Mouse (Mus musculus): Measurements from ENCODE around the gene Ern1. TPM values are rescaled to one million over a fixed set of nuclear protein-coding genes. Genes with fewer than 3 reads are reported as not detected.
A peak's percentile ranks its signal among the peaks of the same experiment; 100 is the strongest.

The Ern1 gene
- total RNA-seq, 1 experiment from 2014 or later: 82.3 TPM

DNA sequence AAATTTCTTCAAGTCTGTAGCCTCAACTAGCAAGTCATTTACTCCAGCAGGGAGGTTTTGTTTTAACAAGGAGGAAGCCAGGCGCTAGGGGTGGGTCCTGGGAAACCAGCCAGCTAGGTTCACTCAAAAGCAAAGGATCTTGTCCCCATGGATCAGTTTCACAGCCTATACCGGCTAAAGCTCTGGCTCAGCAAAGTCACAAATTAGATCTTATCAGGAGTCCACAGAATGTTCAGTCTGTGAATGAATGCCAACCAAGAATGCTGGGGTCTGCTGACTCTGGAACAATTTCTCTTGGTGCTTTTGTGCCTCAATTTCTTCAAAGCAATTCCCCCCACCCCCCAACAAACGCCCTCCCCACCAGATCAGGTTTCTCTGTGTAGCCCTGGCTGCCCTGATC lies 98.0 kb downstream of the Ern1 start:
- no peak for DNase-seq

DNA sequence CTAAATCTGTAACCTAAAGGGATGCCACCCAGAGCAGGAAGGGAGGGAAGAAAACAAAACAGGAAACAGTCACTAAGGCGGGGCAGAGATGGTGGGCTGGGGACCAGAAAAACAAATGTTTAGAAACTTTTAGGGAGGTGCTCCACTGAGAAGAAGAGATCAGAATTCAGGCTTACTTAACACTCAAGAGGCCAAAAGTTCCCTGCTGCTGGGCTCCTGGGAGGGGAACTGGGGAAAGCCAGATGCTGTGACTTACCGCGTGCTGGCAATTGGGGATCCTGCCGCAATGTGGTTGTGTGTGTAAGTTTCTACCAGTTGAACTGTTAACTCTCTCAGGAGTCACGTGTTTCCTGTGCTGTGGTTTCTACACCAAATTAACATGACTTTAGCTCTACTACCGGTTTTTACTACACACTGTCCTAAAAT lies 99.8 kb downstream of the Ern1 start, which contains the start of gene Icam2:
TSS of gene Icam2 (minus strand) at position 285 of the 426 bp plus-strand sequence.
- DNase-seq: no peak

DNA sequence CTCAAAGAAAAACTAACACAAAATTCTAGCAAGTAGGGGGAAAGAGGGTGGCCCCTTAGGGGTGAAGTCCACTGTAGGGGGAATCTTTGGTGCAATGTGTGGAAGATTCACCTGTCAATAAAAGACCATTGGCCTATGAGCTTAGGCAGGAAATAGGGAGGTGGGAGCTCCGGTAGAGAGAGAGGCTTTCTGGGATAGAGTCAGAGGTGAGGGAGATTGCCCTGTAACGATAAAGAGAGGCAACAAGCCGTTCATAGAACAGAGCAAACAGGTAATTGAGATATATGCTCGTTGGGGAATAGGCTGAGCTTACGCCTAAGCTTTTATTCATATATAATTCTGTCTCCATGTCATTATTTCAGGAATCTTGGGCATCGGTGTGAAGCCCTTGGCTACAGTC lies 100.6 kb downstream of the Ern1 start:
- DNase-seq: no peak

DNA sequence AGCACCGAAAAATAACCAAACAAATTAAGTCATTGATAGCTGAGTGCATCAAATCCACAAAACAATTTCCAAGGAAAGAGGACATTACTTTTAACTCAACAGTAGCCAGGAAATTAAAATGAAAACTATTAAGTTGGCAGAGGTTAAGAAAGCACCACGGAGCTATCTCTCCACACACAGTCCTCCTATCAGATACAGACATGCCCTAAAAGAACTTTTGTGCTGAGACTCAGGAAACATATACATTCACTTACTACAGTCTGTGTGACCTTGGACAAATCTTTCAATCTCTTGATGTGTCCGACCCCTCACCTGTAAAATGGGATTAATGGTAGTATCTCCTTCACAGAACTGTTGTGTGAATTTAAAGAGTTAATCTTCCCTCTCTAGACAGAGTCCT lies 101.2 kb downstream of the Ern1 start:
- DNase-seq: no peak

DNA sequence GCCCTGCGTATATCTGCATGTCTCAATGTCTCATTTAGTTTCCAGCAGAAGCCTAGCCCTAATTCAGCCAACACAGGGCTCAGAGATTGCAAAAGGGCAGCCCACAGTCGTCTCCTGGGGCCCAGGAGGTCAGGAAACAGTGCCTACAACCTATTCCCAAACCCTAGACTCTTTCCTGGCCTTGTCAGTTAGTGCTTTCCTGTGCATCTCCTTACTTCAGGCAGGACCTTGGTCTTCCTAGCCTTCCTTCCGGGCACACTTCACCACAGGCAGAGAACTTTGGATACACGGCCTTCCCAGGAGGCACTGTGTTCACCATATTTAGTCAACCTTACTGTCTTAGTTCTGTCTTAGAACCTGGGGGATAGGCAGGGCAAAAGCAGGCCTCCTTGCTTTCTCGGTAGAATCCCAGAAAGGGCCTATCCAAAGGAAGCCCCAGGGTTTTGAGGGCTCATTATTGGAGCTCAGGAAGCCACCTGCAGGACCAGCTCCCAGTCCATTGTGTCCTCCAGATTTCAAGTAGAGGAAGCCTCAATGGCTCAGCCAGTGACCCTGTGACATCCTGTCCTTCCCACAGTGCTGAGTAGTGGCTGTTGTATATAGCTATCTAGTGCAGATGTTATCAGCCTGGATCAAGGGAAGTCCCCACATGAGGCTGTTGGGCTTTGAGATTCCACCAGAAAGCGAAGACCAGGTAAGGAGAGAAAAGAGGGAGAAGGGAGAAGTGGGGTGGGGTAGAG lies 104.4 kb downstream of the Ern1 start:
- no peak for DNase-seq

DNA sequence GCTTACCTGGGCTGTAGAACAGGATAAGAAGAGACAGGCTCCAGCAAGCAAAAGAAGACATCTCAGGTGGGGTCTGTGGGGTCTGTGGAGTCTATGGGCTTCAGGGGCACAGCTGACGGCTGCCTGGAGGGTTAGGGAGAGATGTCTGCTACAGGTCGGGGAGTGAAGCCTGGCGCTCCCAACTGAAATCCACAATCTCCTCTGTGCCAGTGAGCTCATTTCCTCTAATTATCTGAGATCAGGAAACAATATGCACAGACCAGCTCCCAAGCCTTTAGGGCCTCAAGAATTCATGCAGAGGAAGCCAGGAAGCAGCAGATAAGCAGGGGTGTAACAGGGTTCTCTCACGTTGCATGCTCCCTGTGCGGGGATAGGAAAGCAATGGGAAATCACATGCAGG lies 105.2 kb downstream of the Ern1 start:
- no peak for DNase-seq

DNA sequence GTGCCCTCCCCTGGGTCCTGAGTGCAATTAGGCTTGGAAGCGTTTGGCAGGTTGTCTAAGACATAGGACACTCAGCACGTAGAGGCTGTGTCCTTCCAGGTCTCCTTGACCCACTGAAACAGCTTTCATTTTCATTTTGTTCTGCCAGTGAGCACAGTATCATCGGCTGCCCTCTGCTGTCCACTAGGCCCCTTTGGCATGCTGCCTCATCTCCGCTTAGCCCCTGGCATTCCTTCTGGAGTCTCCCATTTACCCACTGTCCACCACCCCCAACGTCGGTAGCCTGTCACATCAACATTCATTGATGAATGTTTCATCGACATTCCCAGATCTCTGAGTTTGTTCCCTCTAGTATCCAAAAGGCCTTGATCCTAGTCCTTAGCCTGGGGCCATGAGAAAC lies 105.8 kb downstream of the Ern1 start:
- peak; percentile 75 for DNase-seq

DNA sequence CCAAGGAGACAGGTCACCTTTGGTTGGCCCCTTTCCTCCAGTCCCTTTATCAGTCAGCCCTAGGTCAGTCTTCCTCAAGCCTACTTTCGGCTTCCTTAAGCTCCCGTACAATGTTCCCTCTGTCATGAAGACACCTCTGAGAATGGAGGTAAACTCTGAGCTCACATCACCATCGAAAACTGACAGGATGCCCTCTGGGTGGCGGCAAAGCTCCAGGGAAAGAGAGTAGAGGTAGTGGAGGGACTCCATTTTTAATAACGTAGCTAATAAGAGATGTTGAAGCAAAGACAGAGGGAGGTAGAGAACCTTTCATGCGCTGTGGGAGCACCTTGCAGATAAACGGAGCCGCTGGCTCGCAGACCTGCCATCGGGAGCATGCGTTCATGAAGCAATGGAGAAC lies 106.6 kb downstream of the Ern1 start:
- no peak for DNase-seq

DNA sequence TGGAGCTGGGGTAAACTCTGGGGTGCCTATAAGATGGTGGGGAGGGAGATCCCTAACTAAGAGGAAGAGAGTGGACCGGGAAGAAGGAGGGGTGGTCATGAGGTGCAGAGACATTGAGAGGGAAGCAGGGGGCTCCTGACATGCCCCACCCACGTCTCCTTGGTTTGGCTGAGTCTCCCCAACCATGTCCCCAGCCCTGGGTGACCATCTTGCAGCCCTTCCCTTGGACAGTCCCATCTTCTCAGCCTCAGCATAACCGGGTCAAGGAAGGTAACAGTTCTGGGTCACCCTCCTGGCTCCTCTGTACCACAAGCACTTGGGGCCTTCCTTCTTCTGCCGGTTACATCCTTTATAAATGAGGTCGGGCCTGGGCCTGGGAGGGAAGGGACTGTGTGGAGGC lies 112.7 kb downstream of the Ern1 start:
- no peak for DNase-seq

DNA sequence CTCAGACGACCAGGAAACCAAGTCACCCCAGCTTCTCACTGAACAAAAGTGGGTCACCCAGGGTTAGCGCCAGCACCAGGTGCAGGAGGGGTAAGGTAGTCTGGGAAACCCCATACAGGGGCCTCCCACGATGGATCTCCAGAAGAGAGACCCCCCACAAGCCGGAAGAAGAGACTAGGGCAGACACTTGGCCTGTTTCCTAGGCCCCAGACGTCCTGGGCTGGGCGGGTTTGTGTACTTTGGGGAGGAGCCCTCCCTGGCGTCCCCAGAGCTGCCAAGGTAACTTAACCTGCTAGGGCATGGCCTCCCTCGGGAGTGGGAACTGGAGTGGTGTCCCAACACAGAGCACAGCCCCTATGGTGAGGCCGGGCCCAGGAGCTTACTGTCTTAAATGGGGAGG lies 113.1 kb downstream of the Ern1 start:
- DNase-seq: no peak

DNA sequence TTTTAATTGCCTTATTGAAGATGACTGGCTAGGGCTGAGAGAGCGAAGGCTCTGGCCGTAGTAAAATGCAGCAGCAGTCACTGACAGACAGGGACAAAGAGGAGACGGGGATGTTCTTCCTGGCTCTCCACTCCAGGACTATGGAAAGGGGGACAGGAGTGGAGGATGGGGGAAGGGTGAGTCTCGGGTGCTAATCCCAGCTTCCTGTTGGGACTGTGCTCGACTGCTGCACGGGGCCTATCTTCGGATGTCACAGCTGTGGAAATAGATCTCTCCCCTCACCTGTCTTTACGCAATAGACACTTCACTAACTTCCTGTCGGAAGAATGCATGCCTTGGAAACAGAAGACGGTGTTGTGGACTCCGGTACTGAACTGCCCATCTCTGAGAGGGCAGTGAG lies 113.7 kb downstream of the Ern1 start:
- no peak for DNase-seq

DNA sequence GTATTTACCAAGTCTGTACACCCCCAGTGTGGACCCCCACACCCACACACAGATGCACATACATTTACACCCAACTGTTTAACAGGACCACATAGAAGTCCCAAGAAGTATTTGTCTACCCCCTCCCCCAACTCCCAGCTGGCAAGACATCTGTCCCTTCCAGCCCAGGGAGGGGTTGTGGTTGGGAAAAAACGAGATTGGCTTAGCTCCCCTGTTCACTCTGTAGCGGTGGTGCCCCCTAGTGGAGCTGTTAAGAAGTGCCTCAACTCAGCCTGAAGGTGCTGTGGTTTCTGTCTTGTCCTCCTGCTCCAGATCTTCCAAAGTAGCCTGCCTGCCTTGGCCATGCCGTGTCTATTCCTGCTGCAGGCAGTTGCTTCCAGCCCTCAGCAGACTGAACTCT lies 121.3 kb downstream of the Ern1 start:
- peak; percentile 93 for DNase-seq

DNA sequence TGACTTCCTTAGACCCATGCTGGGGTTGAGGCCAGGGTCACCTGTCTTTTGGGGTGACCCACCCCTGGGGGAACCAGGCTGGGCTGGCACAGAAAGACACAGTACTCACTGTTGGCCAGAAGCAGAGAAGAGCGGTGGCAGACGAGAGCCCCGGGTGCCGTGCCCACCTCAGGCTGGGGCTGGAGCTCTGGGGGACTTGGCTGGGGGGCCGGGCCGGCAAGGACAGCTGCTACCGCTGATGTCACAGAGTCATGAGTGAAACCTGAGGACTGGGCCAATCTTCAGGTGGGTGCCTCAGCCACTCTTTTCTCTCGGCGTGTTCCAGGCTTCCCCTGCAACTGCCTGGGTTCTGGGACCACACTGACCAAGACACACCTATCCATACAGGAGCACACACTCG lies 122.3 kb downstream of the Ern1 start, which contains the start of gene Prr29:
TSS of gene Prr29 (plus strand) at position 107 of the 400 bp plus-strand sequence.
- peak; percentile 0 for DNase-seq

DNA sequence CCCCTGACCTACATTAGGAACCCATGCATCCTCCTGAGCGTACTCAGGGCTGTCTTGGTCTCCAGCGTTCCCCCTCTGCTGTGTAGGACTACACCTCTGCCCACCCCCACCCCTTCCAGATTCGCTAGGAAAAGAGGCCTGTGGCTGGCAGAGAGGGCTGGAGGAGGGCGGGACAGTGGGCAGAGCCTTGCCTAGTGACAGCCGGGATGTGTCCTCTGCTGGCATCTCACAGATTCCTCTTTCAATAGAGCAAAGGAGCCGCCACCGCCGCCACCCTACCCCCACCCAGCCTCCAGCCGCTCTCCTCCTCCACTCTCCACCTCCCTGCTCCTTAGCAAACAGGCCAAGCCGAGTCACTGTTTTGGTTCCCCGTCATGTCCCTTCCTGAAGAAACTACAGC lies 122.9 kb downstream of the Ern1 start:
- peak; percentile 65 for DNase-seq

DNA sequence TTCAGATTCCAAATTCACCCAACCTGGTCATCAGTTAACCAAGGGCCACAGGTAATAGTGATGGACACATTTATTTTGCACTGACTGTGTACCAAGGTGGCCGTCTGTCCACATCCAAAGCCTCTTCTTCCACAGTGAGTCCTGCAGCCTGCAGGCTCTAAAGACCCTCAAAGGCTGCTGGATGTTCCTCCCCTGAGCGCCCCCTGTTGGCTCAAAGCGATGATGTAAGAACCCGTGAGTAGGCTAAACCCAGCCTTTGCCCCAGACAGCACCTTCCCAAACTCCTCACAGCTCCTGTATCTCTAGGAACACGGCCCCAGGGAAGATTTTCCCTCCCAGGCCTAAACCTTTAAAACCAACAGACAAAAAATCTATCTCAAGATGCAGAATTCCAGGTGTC lies 128.3 kb downstream of the Ern1 start:
- DNase-seq: no peak

DNA sequence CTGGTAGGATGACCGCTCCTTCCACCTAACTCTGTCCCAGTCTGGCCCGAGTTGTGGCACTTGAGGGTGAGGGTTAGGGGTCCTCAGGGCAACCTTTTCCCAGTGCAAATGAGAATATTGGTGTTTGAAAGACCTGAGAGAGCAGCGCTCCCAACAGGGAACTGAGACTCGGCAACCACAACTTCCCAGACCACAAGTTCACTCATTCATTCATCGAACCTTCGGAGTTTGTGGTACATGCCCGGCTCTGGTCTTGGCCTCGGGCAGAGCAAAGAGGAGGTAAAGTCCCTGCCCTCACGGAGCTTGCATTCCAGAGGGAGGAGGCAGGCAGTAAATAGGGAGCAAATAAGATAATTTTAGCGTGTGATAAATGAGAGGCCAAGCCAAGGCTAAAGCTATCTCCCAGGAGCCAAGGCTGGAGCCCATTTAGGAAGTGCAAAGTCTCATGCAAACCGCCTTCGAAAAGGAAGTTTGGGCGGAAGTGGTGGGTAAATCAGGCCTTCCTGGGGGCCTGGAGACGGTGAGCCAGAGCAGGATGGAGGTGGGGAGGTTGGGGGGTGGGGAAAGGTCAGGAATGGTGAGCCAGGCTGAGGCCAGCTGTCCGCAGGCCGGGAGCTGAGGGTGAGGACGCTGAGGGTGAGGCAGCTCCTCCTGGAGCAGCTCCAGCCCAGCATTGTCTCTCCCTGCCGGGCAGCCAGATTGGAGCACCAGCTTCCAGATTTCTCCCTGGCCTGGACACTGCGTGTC lies 132.1 kb downstream of the Ern1 start:
- DNase-seq: peak; percentile 62

DNA sequence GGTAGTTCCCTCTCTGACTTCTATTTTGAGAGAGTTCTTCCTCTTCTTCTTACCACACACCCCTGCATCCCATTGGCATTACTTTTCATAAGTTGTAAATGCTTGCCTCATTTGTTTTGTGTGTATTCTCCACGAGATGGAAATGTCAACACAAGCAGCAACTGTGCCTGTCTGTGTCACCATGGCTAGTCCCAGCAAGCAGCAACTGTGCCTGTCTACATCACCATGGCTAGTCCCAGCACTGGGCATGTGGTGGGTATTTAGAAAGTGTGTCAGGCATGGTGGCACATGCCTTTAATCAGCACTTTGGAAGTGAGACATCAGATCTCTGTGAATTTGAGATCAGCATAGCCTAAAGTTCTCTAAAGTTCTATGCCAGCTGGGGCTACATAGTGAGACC lies 133.5 kb downstream of the Ern1 start:
- DNase-seq: no peak

DNA sequence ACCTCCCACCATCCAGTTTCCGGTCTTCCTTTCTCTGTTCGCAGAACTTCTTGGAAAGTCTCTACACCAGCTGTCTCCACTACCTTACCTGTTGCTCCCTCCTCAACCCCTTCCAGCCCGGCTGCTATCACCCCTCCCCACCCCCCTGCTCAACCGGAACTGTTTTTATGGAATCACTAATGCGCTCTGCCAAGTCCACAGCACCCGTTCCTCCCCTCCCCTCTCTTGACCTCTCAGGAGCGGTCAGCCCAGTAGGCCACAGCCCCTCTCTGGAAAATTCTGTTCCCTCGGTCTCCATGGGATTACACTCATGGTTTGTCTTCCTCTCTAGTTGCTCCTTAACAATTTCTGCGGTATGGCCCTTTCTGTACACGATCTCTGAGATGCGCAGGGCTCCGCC lies 134.5 kb downstream of the Ern1 start, which contains the start of gene Scn4a:
TSS of gene Scn4a (minus strand) at position 101 of the 400 bp plus-strand sequence.
- no peak for DNase-seq

DNA sequence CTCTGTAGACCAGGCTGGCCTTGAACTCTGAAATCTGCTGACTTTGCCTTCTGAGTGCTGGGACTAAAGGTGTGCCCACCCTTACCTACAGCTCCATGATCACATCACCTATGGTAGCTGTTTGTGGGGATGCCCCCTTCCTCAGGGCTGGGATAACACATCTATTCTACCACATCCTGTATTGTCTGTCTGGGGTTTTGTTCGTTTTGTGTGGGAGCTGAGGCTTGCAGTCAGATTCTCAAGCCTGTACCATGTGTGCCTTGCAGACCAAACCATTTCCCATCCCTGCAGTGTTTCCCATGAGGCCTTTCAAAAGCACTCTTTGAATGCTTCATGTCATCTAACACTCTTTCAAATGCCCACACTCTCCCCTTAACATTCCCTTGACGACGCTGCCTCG lies 135.7 kb downstream of the Ern1 start:
- DNase-seq: no peak

DNA sequence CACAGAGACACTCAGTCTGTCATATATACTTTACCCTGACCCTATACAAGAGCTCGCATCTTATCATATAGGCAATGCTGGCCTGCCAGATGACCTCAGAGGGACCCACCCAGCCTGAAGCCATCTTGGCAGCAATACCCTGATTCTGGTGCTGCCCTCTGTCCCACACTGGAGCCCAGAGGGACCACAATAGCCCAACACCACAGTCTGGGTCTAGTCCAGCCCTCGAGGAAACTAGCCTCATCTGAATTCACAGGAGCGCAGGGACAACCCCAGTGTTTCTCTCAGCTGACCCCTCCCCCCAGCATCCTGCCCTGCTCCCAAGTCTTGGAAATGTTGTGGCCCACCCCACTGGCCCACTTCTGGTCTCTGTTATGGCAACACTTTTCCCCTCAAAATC lies 136.4 kb downstream of the Ern1 start:
- DNase-seq: no peak

DNA sequence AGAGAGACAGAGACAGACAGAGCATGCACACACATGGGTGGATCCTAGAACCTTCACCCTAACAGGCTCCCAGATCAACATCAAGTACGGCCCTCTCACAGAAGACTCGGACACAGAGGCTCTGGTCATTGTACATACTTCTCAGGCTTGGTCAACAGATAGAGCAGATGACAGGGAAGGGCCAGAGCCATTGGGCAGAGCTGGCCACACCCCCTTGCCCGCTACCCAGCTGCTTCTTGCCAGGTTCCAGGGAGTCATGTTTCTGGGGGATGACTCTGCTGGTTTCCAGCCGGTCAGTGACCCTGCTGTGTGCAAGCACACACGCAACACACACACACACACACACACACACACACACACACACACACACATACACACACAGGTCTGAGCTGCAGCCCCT lies 136.8 kb downstream of the Ern1 start:
- peak; percentile 66 for DNase-seq

DNA sequence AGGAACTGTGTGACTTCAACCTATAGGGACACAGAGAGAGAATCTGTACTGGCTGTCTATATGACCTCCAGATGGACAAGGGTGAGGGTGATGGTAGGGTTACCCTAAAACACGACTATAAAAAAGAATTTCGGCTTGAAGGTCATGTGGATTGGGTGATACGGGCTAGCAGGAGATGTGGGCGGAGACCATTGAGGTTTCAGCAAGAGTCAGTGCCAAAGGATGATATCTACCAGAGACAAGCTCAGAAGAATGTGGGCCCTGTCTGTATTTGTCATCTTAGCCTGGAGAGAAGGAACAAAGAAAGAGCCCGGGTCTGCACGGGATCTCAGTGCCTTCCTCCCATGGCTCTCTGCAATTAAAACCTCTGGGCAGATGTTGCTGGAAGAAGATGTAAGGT lies 137.9 kb downstream of the Ern1 start:
- DNase-seq: no peak

DNA sequence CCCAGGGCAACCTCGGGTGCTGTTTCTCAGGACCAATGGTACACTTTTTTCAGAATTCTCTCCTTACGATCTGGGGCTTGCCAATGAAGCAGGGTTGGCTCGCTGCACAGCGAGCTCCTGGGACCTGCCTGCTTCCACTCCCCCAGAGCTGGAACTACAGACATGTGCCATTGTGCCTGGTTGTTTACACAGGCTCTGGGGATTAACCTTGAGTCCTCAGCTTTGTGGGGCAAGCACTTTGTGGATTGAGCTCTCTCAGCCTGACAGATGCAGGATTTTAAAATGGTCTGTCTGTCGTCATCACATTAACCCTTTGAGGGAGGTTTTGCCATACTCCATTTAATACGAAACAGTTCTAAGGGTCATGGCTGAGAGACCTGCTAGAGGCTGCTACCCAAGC lies 142.7 kb downstream of the Ern1 start:
- no peak for DNase-seq
